ENCODE assay signal across 20 mouse cellular contexts in the genomic region with DNA sequence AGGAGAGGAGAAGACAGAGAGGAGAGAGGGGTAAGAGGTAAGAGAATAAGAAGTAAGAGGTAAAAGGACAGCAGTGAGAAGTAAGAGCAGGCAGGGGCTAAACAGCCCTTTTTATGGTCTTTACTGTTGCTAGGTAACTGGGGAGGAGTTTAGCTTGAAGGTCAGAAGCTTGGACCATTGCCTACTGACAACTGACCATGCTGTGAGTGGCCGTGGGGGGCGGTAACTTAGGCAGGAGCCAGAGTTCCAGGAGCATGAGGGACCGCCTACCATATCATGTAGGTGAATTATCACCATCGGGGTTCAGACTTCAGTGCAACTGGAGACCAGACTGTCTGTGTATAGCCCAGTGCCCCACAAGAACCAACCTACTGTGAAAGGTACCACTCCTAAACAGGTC.
DNase-seq lines count a peak whose midpoint lies in the region; ATAC-seq lines count a peak whose summit lies in the region.
"Had no signal": no experiment of that assay in that cellular context is flagged by ENCODE, and none has a peak within 500 bp of the region (broad histone marks: within the 10 kb centered on the region; RNA-seq: fewer than 3 reads in every experiment).

No protein-coding gene starts in this region.

- ATAC-seq in kidney, embryonic 15.5 days (replicated peaks; ENCODE audit: low FRiP score), result 0 out of 2 replicates have a peak, but pooled peaks have one; percentile 62
- no peak for ATAC-seq in kidney, embryonic 16.5 days (ENCODE audit: low FRiP score, low TSS enrichment)
- no peak for ATAC-seq in midbrain, embryonic 11.5 days (ENCODE audit: low FRiP score)
- ATAC-seq: forebrain, postnatal 0 days; hindbrain, embryonic 16.5 days; inflammation-experienced regulatory T-cells, adult 6 months; intestine, postnatal 0 days; Patski had no signal

- H3K4me1 ChIP-seq in kidney, embryonic 15.5 days, result no peaks in the 10 kb centered on the region
- no peaks in the 10 kb centered on the region for H3K4me1 ChIP-seq in kidney, embryonic 16.5 days (ENCODE audit: insufficient read depth, low read length)
- H3K4me1 ChIP-seq in midbrain, embryonic 11.5 days (ENCODE audit: control insufficient read depth, insufficient read depth, low read length), result no peaks in the 10 kb centered on the region
- H3K4me1 ChIP-seq: embryonic facial prominence, embryonic 12.5 days; forebrain, embryonic 12.5 days; heart, embryonic 12.5 days; hindbrain, embryonic 10.5 days had no signal

- H3K4me2 ChIP-seq in kidney, embryonic 15.5 days, result no peak overlapping the region
- H3K4me2 ChIP-seq in kidney, embryonic 16.5 days (replicated peaks; ENCODE audit: low read depth, low read length), result no peak overlapping the region
- no peak overlapping the region for H3K4me2 ChIP-seq in midbrain, embryonic 11.5 days
- H3K4me2 ChIP-seq: embryonic facial prominence, embryonic 12.5 days; forebrain, embryonic 12.5 days; heart, embryonic 12.5 days had no signal

- no peak overlapping the region for H3K27ac ChIP-seq in kidney, embryonic 15.5 days
- H3K27ac ChIP-seq in kidney, embryonic 16.5 days (ENCODE audit: low read length), result no peak overlapping the region
- H3K27ac ChIP-seq in midbrain, embryonic 11.5 days (ENCODE audit: low read depth, low read length), result no peak overlapping the region
- H3K27ac ChIP-seq: embryonic facial prominence, embryonic 12.5 days; forebrain, embryonic 12.5 days; hindbrain, embryonic 10.5 days had no signal

- H3K27me3 ChIP-seq in kidney, embryonic 15.5 days, result no peaks in the 10 kb centered on the region
- no peaks in the 10 kb centered on the region for H3K27me3 ChIP-seq in kidney, embryonic 16.5 days (ENCODE audit: insufficient read depth, low read length)
- H3K27me3 ChIP-seq in midbrain, embryonic 11.5 days (ENCODE audit: control insufficient read depth, insufficient read depth, low read length), result no peaks in the 10 kb centered on the region
- H3K27me3 ChIP-seq: embryonic facial prominence, embryonic 12.5 days; forebrain, embryonic 12.5 days; heart, embryonic 12.5 days; Patski had no signal

- no peaks in the 10 kb centered on the region for H3K9me3 ChIP-seq in kidney, embryonic 15.5 days (replicated peaks)
- H3K9me3 ChIP-seq in kidney, embryonic 16.5 days (ENCODE audit: low read length), result no peaks in the 10 kb centered on the region
- H3K9me3 ChIP-seq in midbrain, embryonic 11.5 days (ENCODE audit: control insufficient read depth, low read length), result no peaks in the 10 kb centered on the region
- H3K9me3 ChIP-seq: embryonic facial prominence, embryonic 12.5 days; forebrain, embryonic 12.5 days; heart, embryonic 12.5 days; hindbrain, embryonic 10.5 days had no signal

- DNase-seq in adrenal gland, adult 2 months, result peak; percentile 40
- DNase-seq in adrenal gland, adult 18-20 months (ENCODE audit: low spot score in 2 of 2), result no peak
- DNase-seq in adrenal gland, postnatal 25 days, result peak; percentile 2
- no peak for DNase-seq in lung, postnatal 4 days
- DNase-seq in midbrain, embryonic 11.5 days (ENCODE audit: low spot score, missing footprints), result no peak
- DNase-seq: cerebellum, adult 11 months; cerebellum, adult 8-10 months; cerebellum, postnatal 25 days; forebrain, postnatal 0 days; gastrocnemius, postnatal 25 days had no signal

- no peak overlapping the region for H3K9ac ChIP-seq in kidney, embryonic 15.5 days
- no peak overlapping the region for H3K9ac ChIP-seq in kidney, embryonic 16.5 days (replicated peaks; ENCODE audit: low read length)
- no peak overlapping the region for H3K9ac ChIP-seq in midbrain, embryonic 11.5 days (ENCODE audit: low read length)
- H3K9ac ChIP-seq: embryonic facial prominence, embryonic 12.5 days; forebrain, embryonic 12.5 days; forebrain, postnatal 0 days; heart, embryonic 12.5 days had no signal

- H3K4me3 ChIP-seq in kidney, embryonic 15.5 days (replicated peaks), result no peak overlapping the region
- no peak overlapping the region for H3K4me3 ChIP-seq in kidney, embryonic 16.5 days (ENCODE audit: low read length)
- no peak overlapping the region for H3K4me3 ChIP-seq in midbrain, embryonic 11.5 days (ENCODE audit: low read depth, low read length)
- H3K4me3 ChIP-seq: embryonic facial prominence, embryonic 12.5 days; forebrain, embryonic 12.5 days; heart, embryonic 12.5 days; hindbrain, embryonic 10.5 days had no signal

- WGBS in kidney, embryonic 15.5 days, result 55% methylated on average over 4 of the region's 4 CpGs
- WGBS in kidney, embryonic 16.5 days, result 51% methylated on average over 4 of the region's 4 CpGs
- WGBS in midbrain, embryonic 11.5 days, result 73% methylated on average over 4 of the region's 4 CpGs

- no peaks in the 10 kb centered on the region for H3K36me3 ChIP-seq in kidney, embryonic 15.5 days
- no peaks in the 10 kb centered on the region for H3K36me3 ChIP-seq in kidney, embryonic 16.5 days (ENCODE audit: insufficient read depth, low read length)
- no peaks in the 10 kb centered on the region for H3K36me3 ChIP-seq in midbrain, embryonic 11.5 days (ENCODE audit: control insufficient read depth, insufficient read depth, low read length)
- H3K36me3 ChIP-seq: embryonic facial prominence, embryonic 12.5 days; forebrain, embryonic 12.5 days; heart, embryonic 12.5 days; hindbrain, embryonic 10.5 days had no signal

Comparison
In these comparisons a context has a peak if more than half of its experiments do, and no peak if none do; other contexts are left out.
1. DNase-seq: peak in adrenal gland, adult 2 months (single experiment) and adrenal gland, postnatal 25 days (single experiment); none in adrenal gland, adult 18-20 months (0 of 2), lung, postnatal 4 days (0 of 2) and midbrain, embryonic 11.5 days (single experiment).